Comparison of ENCODE assay signal across 18 mouse cellular contexts in genomic region chr19:24159334-24159733, GRCm38 (mm10).
A peak's percentile ranks its signal among the peaks of the same experiment; 100 is the strongest.
DNase-seq lines count a peak whose midpoint lies in the region; ATAC-seq and TF ChIP-seq lines count a peak whose summit lies in the region.
"Had no signal": no experiment of that assay in that cellular context is flagged by ENCODE, and none has a peak within 500 bp of the region (broad histone marks: within the 10 kb centered on the region; RNA-seq: fewer than 3 reads in every experiment).

No protein-coding gene starts in this region.

- TF ChIP-seq CTCF in heart, adult 2 months (IDR thresholded peaks at IDR 0.05) = no peak

- intact Hi-C loops in heart, adult 2 months (cut with DNase I) = no loop called here

- H3K36me3 ChIP-seq in heart, adult 2 months (ENCODE audit: control insufficient read depth, insufficient read depth, low read length) = no peaks in the 10 kb centered on the region
- no peaks in the 10 kb centered on the region for H3K36me3 ChIP-seq in heart, embryonic 10.5 days
- no peaks in the 10 kb centered on the region for H3K36me3 ChIP-seq in kidney, embryonic 14.5 days (ENCODE audit: control insufficient read depth, insufficient read depth, low read length)
- H3K36me3 ChIP-seq: forebrain, embryonic 10.5 days; hindbrain, embryonic 15.5 days; limb, embryonic 13.5 days; midbrain, embryonic 12.5 days had no signal

- H3K79me2 ChIP-seq in heart, adult 2 months (replicated peaks; ENCODE audit: control insufficient read depth, insufficient read depth, low read length) = peaks cover 4% of the 10 kb centered on the region

- H3K27me3 ChIP-seq in heart, adult 2 months (ENCODE audit: control insufficient read depth, insufficient read depth, low read length) = no peaks in the 10 kb centered on the region
- H3K27me3 ChIP-seq in heart, embryonic 10.5 days (ENCODE audit: insufficient read depth, poor library complexity, severe bottlenecking) = no peaks in the 10 kb centered on the region
- H3K27me3 ChIP-seq in kidney, embryonic 14.5 days (ENCODE audit: control insufficient read depth, insufficient read depth, low read length) = no peaks in the 10 kb centered on the region
- H3K27me3 ChIP-seq: hindbrain, embryonic 15.5 days; limb, embryonic 13.5 days; midbrain, embryonic 12.5 days; Patski had no signal

- H3K4me1 ChIP-seq in heart, adult 2 months (ENCODE audit: control insufficient read depth, insufficient read depth, low read length) = peaks cover 4% of the 10 kb centered on the region
- peaks cover 30% of the 10 kb centered on the region for H3K4me1 ChIP-seq in heart, embryonic 10.5 days
- peaks cover 30% of the 10 kb centered on the region for H3K4me1 ChIP-seq in kidney, embryonic 14.5 days (ENCODE audit: control insufficient read depth, insufficient read depth, low read length)

- 63% methylated on average over 9 of the region's 9 CpGs for WGBS in heart, adult 2 months
- 55% methylated on average over 9 of the region's 9 CpGs for whole genome bisulfite sequencing in heart, embryonic 10.5 days
- 15% methylated on average over 9 of the region's 9 CpGs for WGBS in kidney, embryonic 14.5 days

- H3K9me3 ChIP-seq in heart, embryonic 10.5 days = no peaks in the 10 kb centered on the region
- no peaks in the 10 kb centered on the region for H3K9me3 ChIP-seq in kidney, embryonic 14.5 days (ENCODE audit: control insufficient read depth, low read length)
- H3K9me3 ChIP-seq: forebrain, embryonic 10.5 days; hindbrain, embryonic 15.5 days; limb, embryonic 13.5 days; midbrain, embryonic 12.5 days had no signal

- no peak for TF ChIP-seq EP300 in heart, adult 2 months (IDR thresholded peaks at IDR 0.05; ENCODE audit: insufficient read depth, low read depth, low read length)

- TF ChIP-seq POLR2A in heart, adult 2 months (IDR thresholded peaks at IDR 0.05; ENCODE audit: insufficient read depth, low read depth, low read length) = no peak

- peak overlapping the region; percentile 4; the same call in 1 of the 2 replicates for H3K27ac ChIP-seq in heart, adult 2 months
- H3K27ac ChIP-seq in heart, embryonic 10.5 days = no peak overlapping the region
- no peak overlapping the region for H3K27ac ChIP-seq in kidney, embryonic 14.5 days (ENCODE audit: low read depth, low read length)
- H3K27ac ChIP-seq: forebrain, embryonic 10.5 days; hindbrain, embryonic 15.5 days; limb, embryonic 13.5 days; midbrain, embryonic 12.5 days had no signal

- no peak overlapping the region for H3K4me3 ChIP-seq in heart, adult 2 months
- H3K4me3 ChIP-seq in heart, embryonic 10.5 days = no peak overlapping the region
- no peak overlapping the region for H3K4me3 ChIP-seq in kidney, embryonic 14.5 days (ENCODE audit: low read length)
- H3K4me3 ChIP-seq: forebrain, embryonic 10.5 days; hindbrain, embryonic 15.5 days; limb, embryonic 13.5 days; midbrain, embryonic 12.5 days; myocyte had no signal

- no peak overlapping the region for H3K4me2 ChIP-seq in kidney, embryonic 14.5 days (replicated peaks; ENCODE audit: low read depth, low read length)
- H3K4me2 ChIP-seq: hindbrain, embryonic 15.5 days; limb, embryonic 13.5 days; midbrain, embryonic 12.5 days had no signal

- ATAC-seq in kidney, embryonic 14.5 days (ENCODE audit: low FRiP score, low TSS enrichment) = peak; percentile 83
- ATAC-seq: Patski had no signal

- DNase-seq in heart, adult 2 months = no peak
- DNase-seq in heart, embryonic 10.5 days (ENCODE audit: low spot score) = no peak
- DNase-seq in kidney, adult 8-10 months = no peak
- peak; percentile 56 for DNase-seq in embryo, embryonic 10.5 days (ENCODE audit: low spot score)
- DNase-seq in mesoderm, embryonic 11.5 days (ENCODE audit: low read depth, low spot score) = peak; percentile 63
- DNase-seq in urinary bladder, postnatal 10 days (ENCODE audit: low spot score) = no peak
- DNase-seq: B cell, adult 2 months; cerebellum, adult 11-12 months; cerebellum, postnatal 36 days; right cerebral cortex, postnatal 25 days; thymus, postnatal 36 days had no signal

- H3K9ac ChIP-seq in heart, adult 2 months (ENCODE audit: low read depth, low read length) = no peak overlapping the region
- no peak overlapping the region for H3K9ac ChIP-seq in kidney, embryonic 14.5 days (ENCODE audit: low read depth, low read length)
- H3K9ac ChIP-seq: hindbrain, embryonic 15.5 days; limb, embryonic 13.5 days; midbrain, embryonic 12.5 days had no signal

Comparison
In these comparisons a context has a peak if more than half of its experiments do, and no peak if none do; other contexts are left out.
1. DNase-seq: peak in embryo, embryonic 10.5 days (single experiment) and mesoderm, embryonic 11.5 days (single experiment); none in heart, adult 2 months (0 of 2), heart, embryonic 10.5 days (single experiment), kidney, adult 8-10 months (0 of 2) and urinary bladder, postnatal 10 days (single experiment).